Mouse (Mus musculus): ENCODE data around the gene Gm28372. TPM values are rescaled to one million over a fixed set of nuclear protein-coding genes. Genes with fewer than 3 reads are reported as not detected.

The Gm28372 gene
- total RNA-seq, 2 experiments from 2014 or later, result not detected

DNA sequence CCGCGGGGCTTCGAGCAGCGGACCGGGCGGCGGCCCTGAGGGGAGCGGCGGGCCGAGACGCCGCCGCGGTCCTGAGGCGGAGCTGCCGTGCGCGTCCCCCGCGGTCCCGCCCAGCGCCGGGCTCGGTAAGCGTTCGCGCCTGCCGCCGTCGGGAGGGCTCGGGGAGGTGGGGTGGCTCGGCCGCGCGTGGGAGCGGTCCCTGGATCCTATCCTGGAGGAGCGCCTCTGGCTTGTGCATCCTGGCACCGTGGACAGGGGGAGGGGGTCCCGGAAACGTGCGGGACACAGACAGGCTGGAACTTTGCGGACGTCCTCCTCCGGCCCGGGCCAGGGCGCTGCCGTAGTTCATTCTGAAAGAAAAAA lies 45.4 kb downstream of the Gm28372 start:
- ATAC-seq (ENCODE audit: poor library complexity, severe bottlenecking), result peak; percentile 72

DNA sequence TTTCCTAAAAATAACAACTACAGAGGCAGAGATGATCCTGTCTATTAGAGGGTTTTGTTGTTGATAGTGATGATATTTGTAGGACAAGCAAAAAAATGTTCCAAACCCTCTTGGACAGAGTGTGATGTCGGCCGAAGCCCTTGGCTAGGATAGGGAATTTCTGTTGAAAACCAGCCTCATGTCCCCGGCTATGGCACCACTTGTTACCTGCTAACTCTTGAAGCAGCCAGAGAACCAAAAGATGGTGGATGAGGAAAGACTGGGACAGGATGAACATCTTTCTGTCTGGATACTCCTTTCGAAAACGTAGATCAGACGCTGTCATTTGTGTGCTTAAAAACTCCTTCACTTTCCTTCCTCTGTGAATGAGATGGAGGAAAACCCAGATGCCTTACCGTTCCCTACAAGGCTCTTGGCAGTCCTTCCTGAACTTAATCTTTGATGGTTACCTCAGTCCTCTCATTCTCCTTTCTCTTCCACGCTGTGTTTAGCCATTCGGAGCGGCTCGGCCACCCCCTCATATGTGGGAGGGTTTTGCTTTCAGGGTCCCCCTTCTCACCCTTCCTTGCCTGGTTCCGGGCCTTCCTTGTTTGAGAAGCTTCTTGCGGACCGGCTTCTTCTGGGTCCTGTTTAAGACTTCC lies 46.2 kb downstream of the Gm28372 start:
- no peak for ATAC-seq (ENCODE audit: poor library complexity, severe bottlenecking)

DNA sequence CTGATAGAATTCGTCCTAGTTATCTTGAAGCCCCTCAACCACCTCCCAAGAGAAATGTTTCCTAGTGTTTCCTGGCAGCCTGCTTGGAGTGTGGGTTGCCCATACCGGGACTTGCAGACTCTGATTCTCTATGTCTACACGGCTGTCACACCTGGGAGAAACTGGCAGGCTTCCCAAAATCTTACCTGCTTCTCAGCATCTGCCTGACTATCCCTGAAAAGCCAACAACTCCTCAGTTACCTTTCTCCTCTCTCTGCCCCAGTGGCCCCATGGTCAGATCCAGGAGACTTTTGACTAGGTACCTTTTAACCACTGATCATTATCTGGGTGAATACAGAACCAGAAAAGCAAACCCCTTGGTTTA lies 46.7 kb downstream of the Gm28372 start:
- no peak for ATAC-seq (ENCODE audit: poor library complexity, severe bottlenecking)

DNA sequence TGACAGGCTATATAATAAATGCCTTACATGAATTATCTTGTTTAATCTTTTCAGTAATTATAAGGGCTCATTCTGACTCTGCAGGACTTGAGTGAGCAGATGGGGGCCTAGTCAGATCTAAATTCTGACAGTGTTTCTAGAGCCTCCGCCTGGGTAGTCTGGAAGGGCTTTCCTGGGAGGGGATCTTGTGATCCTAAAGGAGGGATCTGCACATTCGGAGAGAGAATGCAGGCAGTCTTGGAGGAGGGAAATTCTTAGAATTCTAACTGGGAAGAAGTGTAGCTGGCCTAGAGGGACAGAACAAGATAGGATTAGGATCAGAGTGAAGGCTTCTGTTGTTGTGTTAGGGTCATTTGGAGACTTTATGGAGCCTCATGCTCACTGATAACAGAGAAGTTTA lies 47.2 kb downstream of the Gm28372 start:
- ATAC-seq (ENCODE audit: poor library complexity, severe bottlenecking), result no peak

DNA sequence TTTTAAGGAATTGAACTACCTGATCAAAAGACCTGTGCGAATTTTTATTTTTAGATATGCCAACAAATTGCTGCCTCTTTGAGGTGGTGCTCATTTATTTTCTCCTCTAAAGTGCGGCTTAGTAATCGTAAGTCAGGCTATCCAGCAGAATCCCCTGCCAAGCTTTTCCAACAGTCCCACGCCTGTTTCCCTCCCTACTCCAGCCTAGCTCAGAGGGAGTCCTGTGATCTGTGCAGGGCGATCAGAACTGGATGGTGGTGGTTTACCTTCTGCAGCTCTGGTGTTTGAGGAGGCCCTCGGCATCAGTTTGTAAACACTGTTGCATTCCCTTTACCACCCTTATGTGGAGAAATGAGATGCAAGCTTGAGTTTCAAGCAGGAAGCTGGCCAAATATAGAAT lies 48.4 kb downstream of the Gm28372 start:
- no peak for ATAC-seq (ENCODE audit: poor library complexity, severe bottlenecking)

DNA sequence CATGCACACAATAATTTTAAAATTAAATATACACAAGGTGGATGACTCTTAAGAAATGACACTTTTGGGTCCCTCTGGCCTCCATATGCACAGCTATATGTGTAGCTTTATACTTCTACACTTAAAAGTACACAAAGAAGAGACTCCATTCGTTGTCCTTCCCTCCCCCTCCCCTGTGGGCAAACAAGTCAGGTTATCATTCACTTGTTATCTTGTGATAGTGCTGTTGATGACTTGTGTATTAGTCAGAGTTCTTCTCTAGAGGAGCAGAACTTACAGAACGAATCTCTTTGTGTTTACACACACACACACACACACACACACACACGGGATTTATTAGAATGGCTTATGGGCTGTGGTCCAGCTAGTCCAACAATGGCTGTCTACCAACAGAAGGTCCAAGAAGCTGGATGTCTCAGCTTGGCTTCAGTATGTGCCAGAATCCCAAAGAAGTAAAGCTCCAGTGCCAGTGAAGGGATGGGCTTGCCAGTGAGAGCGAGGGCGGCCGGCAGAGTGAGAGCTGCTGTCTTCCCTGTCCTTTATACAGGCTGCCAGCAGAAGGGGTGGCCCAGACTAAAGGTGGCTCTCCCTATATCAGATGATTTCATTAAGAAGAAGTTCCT lies 49.8 kb downstream of the Gm28372 start:
- ATAC-seq (ENCODE audit: poor library complexity, severe bottlenecking), result no peak

Other genes with a start within 250 kb of the Gm28372 start
- 226 and 247 TPM in 2 replicates for gene Snrpb, start 225.8 kb upstream of the Gm28372 start, total RNA-seq (2015)
- gene Snrpb, start 225.8 kb upstream of the Gm28372 start, total RNA-seq (2017), result 154 and 191 TPM in 2 replicates
- not detected in 2 replicates for gene Tmc2, start 210.0 kb upstream of the Gm28372 start, total RNA-seq (2015)
- gene Tmc2, start 210.0 kb upstream of the Gm28372 start, total RNA-seq (2017), result not detected in 2 replicates
- 104 and 111 TPM in 2 replicates for gene Nop56, start 130.8 kb upstream of the Gm28372 start, total RNA-seq (2015)
- 138 and 139 TPM in 2 replicates for gene Nop56, start 130.8 kb upstream of the Gm28372 start, total RNA-seq (2017)
- gene Idh3b, start 120.7 kb upstream of the Gm28372 start, total RNA-seq (2015), result 132 and 136 TPM in 2 replicates
- 85.6 and 92.9 TPM in 2 replicates for gene Idh3b, start 120.7 kb upstream of the Gm28372 start, total RNA-seq (2017)
- gene Ebf4, start 110.1 kb upstream of the Gm28372 start, total RNA-seq (2015), result not detected in 2 replicates
- gene Ebf4, start 110.1 kb upstream of the Gm28372 start, total RNA-seq (2017), result not detected in 2 replicates
- 0.18 and 0.25 TPM in 2 replicates for gene Cpxm1, start 7.7 kb upstream of the Gm28372 start, total RNA-seq (2015)
- gene Cpxm1, start 7.7 kb upstream of the Gm28372 start, total RNA-seq (2017), result 0.37 and 0.53 TPM in 2 replicates
- not detected in 2 replicates for gene 1700020A23Rik, start within 50 bp of the Gm28372 start, total RNA-seq (2015)
- gene 1700020A23Rik, start within 50 bp of the Gm28372 start, total RNA-seq (2017), result not detected in 2 replicates
- not detected in 2 replicates for gene Tmem239, start 1.2 kb downstream of the Gm28372 start, total RNA-seq (2015)
- not detected in 2 replicates for gene Tmem239, start 1.2 kb downstream of the Gm28372 start, total RNA-seq (2017)
- 74.6 and 102 TPM in 2 replicates for gene Vps16, start 19.1 kb downstream of the Gm28372 start, total RNA-seq (2015)
- gene Vps16, start 19.1 kb downstream of the Gm28372 start, total RNA-seq (2017), result 96.7 and 99.6 TPM in 2 replicates
- gene Pced1a, start 19.5 kb downstream of the Gm28372 start, total RNA-seq (2015), result 6.1 and 6.7 TPM in 2 replicates
- gene Pced1a, start 19.5 kb downstream of the Gm28372 start, total RNA-seq (2017), result 12.2 and 14.1 TPM in 2 replicates
- gene Ptpra, start 45.0 kb downstream of the Gm28372 start, total RNA-seq (2015), result 59.3 and 60.3 TPM in 2 replicates
- 163 and 173 TPM in 2 replicates for gene Ptpra, start 45.0 kb downstream of the Gm28372 start, total RNA-seq (2017)
- gene Mrps26, start 158.5 kb downstream of the Gm28372 start, total RNA-seq (2015), result 39.5 and 42.2 TPM in 2 replicates
- 34.3 and 35.4 TPM in 2 replicates for gene Mrps26, start 158.5 kb downstream of the Gm28372 start, total RNA-seq (2017)
- gene Oxt, start 170.9 kb downstream of the Gm28372 start, total RNA-seq (2015), result not detected in 2 replicates
- gene Oxt, start 170.9 kb downstream of the Gm28372 start, total RNA-seq (2017), result not detected in 2 replicates
- gene Avp, start 177.3 kb downstream of the Gm28372 start, total RNA-seq (2015), result not detected in 2 replicates
- gene Avp, start 177.3 kb downstream of the Gm28372 start, total RNA-seq (2017), result not detected in 2 replicates
- gene Fastkd5, start 224.8 kb downstream of the Gm28372 start, total RNA-seq (2015), result 11.0 and 12.4 TPM in 2 replicates
- 11.9 and 12.4 TPM in 2 replicates for gene Fastkd5, start 224.8 kb downstream of the Gm28372 start, total RNA-seq (2017)
- gene Ubox5, start 224.8 kb downstream of the Gm28372 start, total RNA-seq (2015), result 3.7 and 4.1 TPM in 2 replicates
- 4.4 and 10.2 TPM in 2 replicates for gene Ubox5, start 224.8 kb downstream of the Gm28372 start, total RNA-seq (2017)
- 0.25 and 0.65 TPM in 2 replicates for gene Lzts3, start 237.6 kb downstream of the Gm28372 start, total RNA-seq (2015)
- gene Lzts3, start 237.6 kb downstream of the Gm28372 start, total RNA-seq (2017), result 0.24 and 0.37 TPM in 2 replicates